8 mouse cellular contexts compared by ENCODE assay signal in the genomic region with DNA sequence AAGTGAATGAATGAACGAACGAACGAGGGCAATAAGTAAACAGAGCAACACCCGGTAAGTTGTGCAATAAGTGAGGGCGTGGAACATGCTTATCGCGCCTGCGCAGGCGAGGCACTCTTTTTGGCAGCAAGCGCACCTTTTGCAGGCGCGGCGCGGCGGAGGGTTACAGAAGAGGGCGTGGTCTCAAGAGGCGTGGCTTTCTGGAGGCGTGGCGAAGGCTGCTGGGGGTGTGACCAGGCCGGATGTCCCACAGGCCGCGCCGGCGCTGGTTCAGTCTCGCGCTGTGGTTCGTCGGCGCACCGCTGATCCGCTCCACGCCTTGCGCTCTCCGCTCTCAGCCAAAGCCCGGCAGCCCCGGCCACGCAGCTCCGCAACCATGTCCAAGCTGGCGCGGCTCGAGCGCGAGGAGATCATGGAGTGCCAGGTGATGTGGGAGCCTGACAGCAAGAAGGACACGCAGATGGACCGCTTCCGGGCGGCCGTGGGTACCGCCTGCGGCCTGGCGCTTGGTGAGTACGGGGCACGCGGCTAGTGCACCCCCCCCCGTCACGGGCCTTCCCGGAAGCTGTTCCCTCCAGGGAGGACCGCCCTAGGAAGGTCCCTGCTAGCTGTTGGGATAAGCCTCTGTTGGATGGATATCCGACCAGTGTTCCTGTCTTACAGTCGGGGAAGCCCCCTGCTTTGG. TPM values are rescaled to one million over a fixed set of nuclear protein-coding genes. Genes with fewer than 3 reads are reported as not detected.
DNase-seq lines count a peak whose midpoint lies in the region; ATAC-seq and TF ChIP-seq lines count a peak whose summit lies in the region.

A gene (plus strand): TSS at position 214 of the 685 bp plus-strand sequence.

- peak; percentile 96 to 99 for DNase-seq in CD8-positive naive resting alpha-beta T cell, adult 2 months (ENCODE audit: low read depth in 2 of 2, low spot score in 2 of 2)
- peak; percentile 93 for DNase-seq in c-Kit-positive CD71-negative TER-119-negative erythroid progenitor cells, embryonic 14.5 days (ENCODE audit: low read depth)
- peak; percentile 99 for DNase-seq in forebrain, embryonic 10.5 days (ENCODE audit: extremely low spot score, low spot score)
- peak; percentile 98 for DNase-seq in kidney, postnatal 25 days
- DNase-seq in liver, embryonic 14.5 days (ENCODE audit: low read depth in 3 of 3, low spot score in 3 of 3): peak; percentile 91 to 94 (median 91)
- DNase-seq in neural tube, embryonic 11.5 days (ENCODE audit: low spot score): peak; percentile 97
- DNase-seq in stomach, postnatal 0 days (ENCODE audit: low spot score): peak; percentile 98

- peak; percentile 91 for ATAC-seq in heart, embryonic 15.5 days (replicated peaks; ENCODE audit: insufficient number of reproducible peaks, insufficient read depth, low FRiP score, low read depth)
- ATAC-seq in liver, embryonic 14.5 days (ENCODE audit: insufficient read depth): peak; percentile 90
- ATAC-seq in neural tube, embryonic 11.5 days (ENCODE audit: insufficient read depth, low FRiP score, low TSS enrichment): peak; percentile 92
- peak; percentile 93 for ATAC-seq in stomach, postnatal 0 days (ENCODE audit: low FRiP score, low TSS enrichment)

- H3K27me3 ChIP-seq in forebrain, embryonic 10.5 days (ENCODE audit: poor library complexity, severe bottlenecking): no peaks in the 10 kb centered on the region
- no peaks in the 10 kb centered on the region for H3K27me3 ChIP-seq in heart, embryonic 15.5 days
- no peaks in the 10 kb centered on the region for H3K27me3 ChIP-seq in liver, embryonic 14.5 days (ENCODE audit: control insufficient read depth, insufficient read depth, low read length)
- H3K27me3 ChIP-seq in neural tube, embryonic 11.5 days (ENCODE audit: control insufficient read depth, insufficient read depth, low read length): no peaks in the 10 kb centered on the region
- no peaks in the 10 kb centered on the region for H3K27me3 ChIP-seq in stomach, postnatal 0 days (ENCODE audit: control insufficient read depth, insufficient read depth, low read length)

- peak within 1 kb of the TSS; percentile 98 for H3K4me2 ChIP-seq in heart, embryonic 15.5 days
- H3K4me2 ChIP-seq in liver, embryonic 14.5 days (ENCODE audit: low read depth): peak within 1 kb of the TSS; percentile 82
- H3K4me2 ChIP-seq in neural tube, embryonic 11.5 days (ENCODE audit: low read depth): peak within 1 kb of the TSS; percentile 95
- peak within 1 kb of the TSS; percentile 85 for H3K4me2 ChIP-seq in stomach, postnatal 0 days (replicated peaks; ENCODE audit: low read depth)

- no peaks in the 10 kb centered on the region for H3K9me3 ChIP-seq in forebrain, embryonic 10.5 days
- no peaks in the 10 kb centered on the region for H3K9me3 ChIP-seq in heart, embryonic 15.5 days (replicated peaks)
- no peaks in the 10 kb centered on the region for H3K9me3 ChIP-seq in liver, embryonic 14.5 days (ENCODE audit: control insufficient read depth, low read length)
- H3K9me3 ChIP-seq in neural tube, embryonic 11.5 days (ENCODE audit: control insufficient read depth, low read length): no peaks in the 10 kb centered on the region
- no peaks in the 10 kb centered on the region for H3K9me3 ChIP-seq in stomach, postnatal 0 days (ENCODE audit: control insufficient read depth, low read length)

- peaks cover 25% of the 10 kb centered on the region for H3K36me3 ChIP-seq in forebrain, embryonic 10.5 days (replicated peaks)
- no peaks in the 10 kb centered on the region for H3K36me3 ChIP-seq in heart, embryonic 15.5 days
- no peaks in the 10 kb centered on the region for H3K36me3 ChIP-seq in liver, embryonic 14.5 days (replicated peaks; ENCODE audit: control insufficient read depth, insufficient read depth, low read depth)
- no peaks in the 10 kb centered on the region for H3K36me3 ChIP-seq in neural tube, embryonic 11.5 days (ENCODE audit: control insufficient read depth, insufficient read depth, low read length)
- no peaks in the 10 kb centered on the region for H3K36me3 ChIP-seq in stomach, postnatal 0 days (ENCODE audit: control insufficient read depth, insufficient read depth, low read length)

- peak within 1 kb of the TSS; percentile 78 for H3K4me3 ChIP-seq in forebrain, embryonic 10.5 days
- H3K4me3 ChIP-seq in heart, embryonic 15.5 days: peak within 1 kb of the TSS; percentile 93
- peak within 1 kb of the TSS; percentile 68 to 71 for H3K4me3 ChIP-seq in liver, embryonic 14.5 days (ENCODE audit: insufficient read depth in 1 of 2, low read depth in 2 of 2, low read length in 2 of 2)
- peak within 1 kb of the TSS; percentile 56 for H3K4me3 ChIP-seq in neural tube, embryonic 11.5 days (ENCODE audit: low read depth, low read length)
- peak within 1 kb of the TSS; percentile 77 for H3K4me3 ChIP-seq in stomach, postnatal 0 days (ENCODE audit: low read depth, low read length)

- peak within 1 kb of the TSS; percentile 85 for H3K27ac ChIP-seq in forebrain, embryonic 10.5 days
- H3K27ac ChIP-seq in heart, embryonic 15.5 days: peak within 1 kb of the TSS; percentile 67
- H3K27ac ChIP-seq in liver, embryonic 14.5 days: peak within 1 kb of the TSS; percentile 97
- H3K27ac ChIP-seq in neural tube, embryonic 11.5 days (ENCODE audit: low read depth, low read length): peak within 1 kb of the TSS; percentile 1; the same call in 1 of the 2 replicates
- H3K27ac ChIP-seq in stomach, postnatal 0 days (replicated peaks): peak within 1 kb of the TSS; percentile 81

- TF ChIP-seq CTCF in liver, embryonic 14.5 days (IDR thresholded peaks at IDR 0.05; ENCODE audit: low read depth): no peak
- TF ChIP-seq CTCF in stomach, postnatal 0 days (IDR thresholded peaks at IDR 0.05; ENCODE audit: low read depth): no peak; the same call in 1 of the 2 replicates

- peak within 1 kb of the TSS; percentile 84 for H3K9ac ChIP-seq in heart, embryonic 15.5 days
- H3K9ac ChIP-seq in liver, embryonic 14.5 days (replicated peaks): peak within 1 kb of the TSS; percentile 76
- peak within 1 kb of the TSS; percentile 62 for H3K9ac ChIP-seq in neural tube, embryonic 11.5 days (ENCODE audit: low read length)
- peak within 1 kb of the TSS; percentile 71 for H3K9ac ChIP-seq in stomach, postnatal 0 days (ENCODE audit: low read length)

- WGBS in forebrain, embryonic 10.5 days: under 1% methylated on average over 60 of the region's 60 CpGs
- under 1% methylated on average over 60 of the region's 60 CpGs for WGBS in heart, embryonic 15.5 days
- WGBS in liver, embryonic 14.5 days (ENCODE audit: insufficient replicate concordance): 0% methylated on average over 49 of the region's 60 CpGs
- 1% methylated on average over 60 of the region's 60 CpGs for WGBS in neural tube, embryonic 11.5 days
- under 1% methylated on average over 58 of the region's 60 CpGs for WGBS in stomach, postnatal 0 days

- peak; percentile 86 for TF ChIP-seq EP300 in liver, embryonic 14.5 days (IDR thresholded peaks at IDR 0.05; ENCODE audit: low read depth)
- no peak for TF ChIP-seq EP300 in stomach, postnatal 0 days (optimal IDR thresholded peaks at IDR 0.05)

- H3K4me1 ChIP-seq in forebrain, embryonic 10.5 days: peaks cover 39% of the 10 kb centered on the region
- H3K4me1 ChIP-seq in heart, embryonic 15.5 days (replicated peaks): peaks cover 15% of the 10 kb centered on the region
- H3K4me1 ChIP-seq in liver, embryonic 14.5 days (replicated peaks; ENCODE audit: control insufficient read depth in 2 of 2, insufficient read depth in 2 of 2, low read length in 1 of 2): peaks cover 18 to 21% of the 10 kb centered on the region in 2 experiments
- peaks cover 20% of the 10 kb centered on the region for H3K4me1 ChIP-seq in neural tube, embryonic 11.5 days (ENCODE audit: control insufficient read depth, insufficient read depth, low read length)
- peaks cover 5% of the 10 kb centered on the region; the same call in 1 of the 2 replicates for H3K4me1 ChIP-seq in stomach, postnatal 0 days (replicated peaks; ENCODE audit: control insufficient read depth, insufficient read depth)

RNA-seq across cellular contexts. Expression of the gene that starts here (rescaled TPM):
- polyA plus RNA-seq in forebrain, embryonic 10.5 days (2016; fragmentation: Nextera tagmentation; extraction: Ambion mirVana): 58.5 and 58.6 TPM in 2 replicates
- polyA plus RNA-seq in heart, embryonic 15.5 days (2015; fragmentation: Nextera tagmentation; extraction: Ambion mirVana): 9.8 and 18.4 TPM in 2 replicates
- polyA plus RNA-seq in liver, embryonic 14.5 days (2012; rRNA removed): 11.0 and 11.6 TPM in 2 replicates
- 13.2 and 13.5 TPM in 2 replicates for polyA plus RNA-seq in liver, embryonic 14.5 days (2014; fragmentation: Nextera tagmentation; extraction: Ambion mirVana)
- 50.3 and 65.1 TPM in 2 replicates for polyA plus RNA-seq in neural tube, embryonic 11.5 days (2014; fragmentation: Nextera tagmentation; extraction: Ambion mirVana)
- 39.7 and 41.4 TPM in 2 replicates for polyA plus RNA-seq in stomach, postnatal 0 days (2015; fragmentation: Nextera tagmentation; extraction: Ambion mirVana)

Comparison
In these comparisons a context has a peak if more than half of its experiments do, and no peak if none do; other contexts are left out.
1. Peak in every context shown above with its lines: DNase-seq, ATAC-seq, H3K4me3 ChIP-seq and H3K27ac ChIP-seq.
2. H3K27ac ChIP-seq: peak in every context shown above with its lines; median percentile 97 in liver, embryonic 14.5 days; 85 in forebrain, embryonic 10.5 days; 81 in stomach, postnatal 0 days; 67 in heart, embryonic 15.5 days; 1 in neural tube, embryonic 11.5 days.